Mouse (Mus musculus) retina, postnatal 7 days (tissue): Measurements from ENCODE around the gene Tcf3.

Source experiments
- DNase-seq: peaks from one replicate; pipeline ENCODE4 v3.0.0-alpha.2; 2012; ENCODE audit warnings: low read depth, low spot score

Gene Tcf3

GRCm38 (mm10) chr10:80437973-80438372 is 4.5 kb upstream of the Tcf3 start:
- no peak for DNase-seq

DNA sequence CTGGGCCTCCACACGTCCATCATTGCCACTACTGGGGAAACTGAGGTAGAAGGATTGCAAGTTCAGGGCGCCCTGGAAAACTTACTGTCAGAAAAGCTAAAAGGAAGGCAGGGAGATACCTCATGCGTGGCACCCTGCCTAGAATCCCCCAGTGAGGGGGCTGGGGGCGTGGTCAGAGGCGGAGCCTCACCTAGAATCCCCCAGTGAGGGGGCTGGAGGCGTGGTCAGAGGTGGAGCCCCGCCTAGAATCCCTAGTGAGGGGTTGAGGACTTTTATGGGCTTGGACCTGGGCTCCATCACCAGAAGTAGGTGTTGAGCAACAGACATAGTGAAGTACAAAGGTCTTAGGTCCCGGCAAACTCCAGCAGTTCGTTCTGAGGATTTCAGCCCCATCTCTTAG is 2.8 kb upstream of the Tcf3 start:
- DNase-seq = no peak

GRCm38 (mm10) chr10:80435764-80436163 is 2.3 kb upstream of the Tcf3 start:
- no peak for DNase-seq

DNA sequence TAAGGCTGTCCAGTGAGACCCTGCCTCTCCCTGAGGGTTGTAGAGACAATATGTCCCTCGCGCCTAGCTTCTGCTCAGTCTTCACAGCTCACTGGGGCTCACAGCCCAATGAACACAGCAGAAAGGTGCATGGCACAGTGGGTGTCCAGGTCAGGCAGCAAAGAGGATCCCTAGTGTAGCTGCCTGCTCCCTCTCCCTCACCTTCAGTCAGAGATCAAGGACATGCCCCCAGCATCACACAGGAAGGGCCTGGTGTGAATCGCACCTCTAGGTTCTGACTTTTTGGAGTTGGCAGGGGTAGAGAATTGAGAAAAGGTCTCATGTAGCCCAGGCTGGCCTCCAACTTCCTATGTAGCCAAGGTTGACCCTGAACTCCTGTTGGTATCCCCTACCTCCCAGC is 1.4 kb upstream of the Tcf3 start:
- DNase-seq = no peak

- DNase-seq = no peak
Measured at GRCm38 (mm10) chr10:80434233-80434592, 766 bp upstream of the Tcf3 start.

- no peak for DNase-seq
Measured at GRCm38 (mm10) chr10:80432936-80433512, 423 bp downstream of the Tcf3 start.

DNA sequence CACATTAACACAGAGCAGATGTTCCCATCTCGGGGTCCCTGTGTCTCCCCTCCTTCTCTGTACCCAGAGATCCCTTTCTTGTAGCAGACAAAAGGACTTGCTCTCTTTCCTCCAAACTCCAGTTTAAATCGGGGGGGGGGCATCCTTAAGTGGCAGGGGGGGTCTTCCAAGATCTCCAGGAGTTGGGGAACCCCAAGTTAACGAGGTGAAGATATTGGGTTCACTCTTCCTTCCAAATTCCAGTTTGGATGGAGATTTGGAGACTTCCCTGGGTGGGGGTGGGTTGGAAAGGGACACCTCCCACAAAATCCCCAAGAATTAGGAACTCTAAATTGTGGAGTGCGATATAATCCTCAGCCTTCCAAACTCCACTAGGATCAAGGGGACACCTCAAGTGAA is 1.1 kb downstream of the Tcf3 start:
- DNase-seq = no peak

DNA sequence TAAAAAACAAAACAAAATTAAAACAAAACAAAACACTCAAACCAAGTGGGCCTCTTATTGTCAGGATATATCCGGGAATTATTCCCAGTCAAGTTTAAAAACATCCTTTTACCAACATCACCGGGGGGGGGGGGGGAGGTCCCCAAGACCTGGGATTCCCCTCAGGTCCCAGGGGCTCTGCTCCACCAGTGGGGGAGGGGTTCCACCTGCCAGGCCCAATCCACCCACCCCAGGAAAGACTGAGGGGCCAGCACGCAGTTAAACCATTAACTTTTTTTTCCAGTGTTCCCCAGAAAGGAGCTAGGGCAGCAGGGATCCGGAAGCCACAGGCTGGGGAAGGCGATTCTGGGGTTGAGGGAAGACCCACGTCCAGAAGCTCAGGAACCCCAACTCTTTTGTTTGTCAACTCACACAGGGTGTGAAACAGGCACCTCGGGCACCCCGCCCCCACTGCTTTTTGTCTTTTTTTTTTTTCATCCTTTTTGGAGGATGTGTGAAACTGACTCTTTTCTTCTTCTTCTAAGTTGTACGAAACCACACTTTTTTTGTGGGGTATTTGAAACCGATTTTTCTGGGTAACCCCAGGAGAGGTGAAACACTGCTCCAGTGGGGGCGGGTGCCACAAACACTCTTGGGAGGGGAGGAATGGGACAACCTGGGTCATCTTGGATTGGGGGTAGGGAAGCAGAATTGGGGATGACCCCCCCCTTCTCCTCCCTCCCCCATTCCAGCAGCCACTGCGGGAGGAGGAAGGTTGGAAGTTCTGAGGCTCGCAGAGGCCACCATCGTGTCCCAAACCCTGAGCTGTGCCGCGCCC is 1.7 kb downstream of the Tcf3 start:
- no peak for DNase-seq

- no peak for DNase-seq
Measured at GRCm38 (mm10) chr10:80430375-80430980, 3.0 kb downstream of the Tcf3 start.

DNA sequence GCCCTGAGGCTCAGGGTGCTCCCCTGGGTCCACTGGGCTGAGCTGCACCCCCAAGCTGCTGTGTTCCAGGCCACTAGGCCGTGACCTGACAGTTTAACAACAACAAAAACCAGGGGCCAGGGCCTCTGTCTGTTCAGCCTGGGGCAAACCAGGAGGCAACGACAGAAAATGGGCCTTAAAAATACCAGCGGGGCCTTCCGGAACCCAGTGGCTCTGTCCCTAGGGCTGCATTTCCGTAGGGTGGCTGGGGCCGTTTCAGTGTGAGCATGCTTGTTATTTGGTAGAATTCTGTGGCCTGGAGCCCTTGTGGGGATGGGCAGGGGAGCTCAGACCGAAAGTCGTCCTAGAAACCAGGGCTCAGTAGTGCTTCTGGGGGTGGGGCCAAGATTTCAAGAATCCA is 3.6 kb downstream of the Tcf3 start:
- DNase-seq = no peak

DNA sequence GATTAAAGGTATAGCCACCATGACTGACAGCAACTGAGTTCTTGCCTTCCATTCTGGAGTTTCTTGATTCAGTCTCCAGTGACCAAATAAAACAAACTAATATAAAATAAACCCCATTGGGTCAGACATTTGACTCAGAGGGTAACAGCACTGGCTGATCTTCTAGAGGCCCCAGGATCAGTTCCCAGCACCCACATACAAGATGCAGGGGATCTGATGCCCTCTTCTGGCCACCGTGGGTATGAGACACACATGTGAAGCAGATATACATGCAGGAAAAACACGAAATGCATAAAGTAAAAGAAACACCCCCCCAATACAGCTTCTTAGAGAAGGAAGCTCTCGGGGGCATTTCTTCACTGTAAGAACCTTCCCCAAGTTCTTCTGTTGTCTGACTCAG is 8.4 kb downstream of the Tcf3 start:
- no peak for DNase-seq

GRCm38 (mm10) chr10:80423562-80423961 is 9.9 kb downstream of the Tcf3 start:
- DNase-seq = no peak

DNA sequence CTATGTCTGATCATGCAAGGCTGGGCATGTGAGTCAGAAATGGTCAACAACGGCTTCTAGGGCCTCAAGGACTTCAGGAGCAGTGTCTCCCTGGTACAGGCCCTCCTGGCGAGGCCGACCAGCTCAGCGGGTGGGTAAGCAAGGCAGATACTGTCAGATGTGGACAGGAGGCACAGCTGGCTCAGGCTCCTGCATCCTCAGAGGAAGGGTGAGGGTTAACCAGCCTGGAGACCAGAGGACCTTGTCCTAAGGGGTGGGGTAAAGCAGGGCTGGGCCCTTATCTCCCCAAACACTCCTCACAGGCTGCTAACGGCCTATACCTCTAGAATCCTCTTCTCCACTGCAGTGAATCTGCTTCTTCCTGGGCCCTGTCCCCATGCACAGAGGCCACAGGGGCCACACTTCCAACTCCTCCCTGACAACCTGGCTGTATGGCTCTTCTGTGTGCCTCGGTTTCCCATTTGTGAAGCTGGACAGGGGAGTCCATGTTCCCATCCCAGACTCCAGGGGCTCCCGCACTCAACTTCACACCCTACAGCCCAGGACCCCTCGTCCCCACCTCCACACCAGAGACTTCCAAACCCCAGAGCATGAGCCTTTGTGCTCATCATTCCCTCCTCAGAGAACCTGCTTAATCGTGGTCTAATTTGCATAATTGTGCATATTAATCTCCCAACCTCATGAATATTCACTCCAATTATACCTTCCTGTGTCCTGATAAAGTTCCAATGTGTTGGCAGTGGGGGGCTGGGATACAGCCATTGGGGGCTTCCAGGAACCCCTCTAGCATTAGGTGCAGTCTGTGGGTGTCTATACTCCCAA is 11.6 kb downstream of the Tcf3 start:
- DNase-seq = no peak

DNA sequence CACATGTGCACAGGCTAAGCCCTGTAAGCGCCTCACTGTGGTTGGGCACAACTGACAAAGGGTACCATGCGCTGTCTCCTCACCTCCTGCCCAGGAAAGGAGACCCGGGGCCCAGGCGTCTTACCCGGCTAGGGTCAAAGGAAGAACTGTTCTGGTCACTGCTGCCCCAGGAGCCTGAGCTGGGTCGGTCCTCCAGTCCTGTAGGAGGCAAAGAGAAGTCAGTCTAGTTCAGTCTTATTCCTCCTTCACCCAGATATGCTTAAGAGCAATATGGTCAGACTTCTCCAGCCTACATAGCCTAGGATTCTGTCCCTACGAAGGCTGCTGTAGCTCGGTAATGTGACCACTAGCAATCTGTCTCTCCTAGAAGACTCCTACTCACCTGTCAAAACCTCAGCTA is 12.2 kb downstream of the Tcf3 start:
- no peak for DNase-seq

- DNase-seq = no peak
Measured at GRCm38 (mm10) chr10:80420729-80421128, 12.7 kb downstream of the Tcf3 start.

GRCm38 (mm10) chr10:80419419-80419818 is 14.0 kb downstream of the Tcf3 start:
- no peak for DNase-seq

- peak; percentile 84 for DNase-seq
Measured at GRCm38 (mm10) chr10:80418311-80418710, 15.1 kb downstream of the Tcf3 start.

DNA sequence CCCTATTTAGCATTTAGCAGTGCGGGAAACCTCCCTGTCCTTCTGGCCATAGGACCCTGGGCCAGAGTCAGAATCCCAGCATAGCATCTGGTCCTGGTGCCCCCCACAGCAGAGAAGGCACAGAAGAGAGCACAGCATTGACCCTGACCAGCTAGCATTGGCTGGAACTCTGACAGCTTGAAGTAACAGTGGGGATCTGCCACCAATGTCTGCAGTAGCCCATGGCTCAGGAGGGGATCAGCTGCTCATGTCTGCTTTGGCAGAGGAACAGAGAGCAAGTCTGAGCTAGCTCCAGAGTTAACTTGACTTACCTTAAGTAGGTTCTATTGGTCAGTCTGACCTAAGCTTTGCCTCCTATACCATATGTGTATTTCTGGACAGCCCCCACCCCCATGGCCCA is 15.6 kb downstream of the Tcf3 start:
- DNase-seq = no peak

DNA sequence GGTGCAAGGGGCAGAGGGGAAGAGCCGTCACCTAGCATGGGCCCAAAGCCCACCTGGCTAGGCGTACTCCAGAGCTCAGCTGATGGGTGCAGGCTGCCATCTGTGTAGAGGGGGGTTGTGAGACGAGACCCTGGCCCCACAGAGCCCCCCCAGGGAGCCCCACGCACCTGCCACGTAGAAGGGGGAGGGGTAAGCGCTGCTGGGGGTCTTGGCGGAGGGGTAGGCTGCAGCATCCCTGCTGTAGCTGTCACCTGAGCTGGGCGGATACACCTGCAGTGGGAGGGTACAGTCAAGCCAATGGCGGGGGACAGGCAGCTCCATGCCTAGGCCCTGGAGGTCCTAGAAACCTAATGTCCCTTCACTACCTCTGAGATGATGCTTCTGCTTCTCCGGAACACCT is 16.1 kb downstream of the Tcf3 start:
- no peak for DNase-seq

DNA sequence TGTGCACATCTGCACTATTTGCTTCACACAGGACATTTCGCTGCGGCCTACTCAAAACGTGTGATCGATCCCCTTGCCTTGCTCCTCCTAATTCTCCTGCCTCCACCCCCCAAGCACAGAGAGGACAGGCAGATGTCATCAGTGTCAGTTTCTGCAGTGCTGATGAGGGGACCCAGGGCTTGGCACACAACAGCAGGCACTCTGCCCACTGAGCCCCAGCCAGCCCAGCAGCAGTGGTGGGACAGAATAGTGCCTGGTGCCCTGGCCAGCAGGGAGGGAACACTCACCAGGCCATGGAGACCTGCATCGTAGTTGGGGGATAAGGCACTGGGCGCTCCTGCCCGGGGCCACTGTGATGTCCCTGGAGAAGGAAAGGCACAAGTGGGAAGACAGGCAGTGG is 17.9 kb downstream of the Tcf3 start:
- DNase-seq = no peak

- DNase-seq = no peak
Measured at GRCm38 (mm10) chr10:80412656-80413541, 20.5 kb downstream of the Tcf3 start.
